Mouse (Mus musculus): ENCODE data around the gene Gcgr. TPM values are rescaled to one million over a fixed set of nuclear protein-coding genes. Genes with fewer than 3 reads are reported as not detected.
"Not testable (repeated sequence)": the region's sequence is repeated elsewhere in the genome, so short reads cannot be mapped to it uniquely, and the experiment has no call there.

The Gcgr gene
- polyA plus RNA-seq, 1 experiment from 2014 or later, result 0.76 TPM

- Histone ChIP-seq H3K9ac (replicated peaks; ENCODE audit: low read depth) (peak overlapping the region; percentile 86), H3K27ac (ENCODE audit: low read length) (peak overlapping the region; percentile 95), H3K4me2 (replicated peaks; ENCODE audit: low read depth, low read length) (peak overlapping the region; percentile 79), H3K36me3 (ENCODE audit: insufficient read depth, low read length) (peaks cover 17% of the 10 kb centered on the region; the same call in 1 of the 2 replicates), H3K9me3 (ENCODE audit: low read length) (no peaks in the 10 kb centered on the region), H3K4me1 (ENCODE audit: insufficient read depth, low read depth, low read length) (peaks cover 10% of the 10 kb centered on the region), H3K4me3 (ENCODE audit: low read depth, low read length) (peak overlapping the region; percentile 87), H3K27me3 (replicated peaks; ENCODE audit: insufficient read depth, low read length) (no peaks in the 10 kb centered on the region)
- peak; percentile 72 for ATAC-seq
- whole genome bisulfite sequencing, result 0% methylated on average over 24 of the region's 44 CpGs
- TF ChIP-seq EP300 (IDR thresholded peaks at IDR 0.05) (no peak), CTCF (IDR thresholded peaks at IDR 0.05) (no peak)
- peak; percentile 60 for DNase-seq (ENCODE audit: low spot score)
Observed at GRCm38 (mm10) chr11:120580871-120581331, 50.4 kb downstream of the Gcgr start.

DNA sequence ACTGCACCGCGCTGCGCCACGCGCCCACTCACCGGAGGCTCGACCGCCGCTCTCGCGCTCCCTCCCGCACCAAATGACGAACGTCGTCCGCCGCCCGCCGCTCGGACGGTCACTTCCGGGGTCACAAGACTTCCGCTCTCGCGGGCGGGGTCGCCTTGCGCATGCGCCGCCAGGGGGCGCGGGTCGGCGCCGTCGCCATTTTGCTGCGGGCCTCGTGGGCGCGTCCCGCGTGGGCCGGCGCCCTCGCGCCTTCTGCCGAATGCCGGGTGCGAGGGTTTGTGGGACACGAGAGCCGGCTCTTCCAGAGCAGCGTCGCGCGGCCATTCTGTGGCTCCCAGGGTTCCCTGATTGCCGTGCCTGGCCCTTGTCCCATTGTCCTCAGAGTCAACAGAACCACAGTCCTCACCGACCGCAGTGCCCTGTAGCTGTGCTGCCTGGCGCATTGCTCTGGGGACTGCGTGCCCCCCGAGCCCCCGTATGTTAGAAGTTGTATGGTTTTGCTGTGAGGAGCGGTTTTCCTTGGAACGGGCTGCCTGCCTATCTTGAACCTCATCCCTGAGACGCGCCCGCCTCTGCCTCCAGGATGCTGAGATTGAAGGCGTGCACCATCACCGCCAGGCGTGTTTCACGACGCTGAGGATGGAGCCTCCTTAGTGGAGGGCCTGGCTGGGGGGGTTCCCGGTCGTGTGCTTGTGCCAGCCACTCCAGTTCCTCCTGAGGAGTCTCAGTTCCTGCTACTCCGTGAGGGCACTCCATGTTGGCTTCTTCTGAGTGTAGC is 51.2 kb downstream of the Gcgr start, which contains the start of gene Arhgdia:
Arhgdia (minus strand) TSS at position 135 of the 778 bp plus-strand sequence.
- H3K9ac ChIP-seq (replicated peaks; ENCODE audit: low read depth), result peak within 1 kb of the TSS; percentile 86
- peak; percentile 89 for DNase-seq (ENCODE audit: low spot score)
- peak within 1 kb of the TSS; percentile 87 for H3K4me3 ChIP-seq (ENCODE audit: low read depth, low read length)
- no peaks in the 10 kb centered on the region for H3K27me3 ChIP-seq (replicated peaks; ENCODE audit: insufficient read depth, low read length)
- 4% methylated on average over 46 of the region's 75 CpGs for WGBS
- peak within 1 kb of the TSS; percentile 95 for H3K27ac ChIP-seq (ENCODE audit: low read length)
- peak; percentile 80 for ATAC-seq
- H3K36me3 ChIP-seq (ENCODE audit: insufficient read depth, low read length), result peaks cover 17% of the 10 kb centered on the region
- H3K4me1 ChIP-seq (ENCODE audit: insufficient read depth, low read depth, low read length), result peaks cover 10% of the 10 kb centered on the region
- H3K4me2 ChIP-seq (replicated peaks; ENCODE audit: low read depth, low read length), result peak within 1 kb of the TSS; percentile 79
- TF ChIP-seq EP300 (IDR thresholded peaks at IDR 0.05) (no peak), CTCF (IDR thresholded peaks at IDR 0.05) (peak; percentile 66)
- H3K9me3 ChIP-seq (ENCODE audit: low read length), result no peaks in the 10 kb centered on the region

DNA sequence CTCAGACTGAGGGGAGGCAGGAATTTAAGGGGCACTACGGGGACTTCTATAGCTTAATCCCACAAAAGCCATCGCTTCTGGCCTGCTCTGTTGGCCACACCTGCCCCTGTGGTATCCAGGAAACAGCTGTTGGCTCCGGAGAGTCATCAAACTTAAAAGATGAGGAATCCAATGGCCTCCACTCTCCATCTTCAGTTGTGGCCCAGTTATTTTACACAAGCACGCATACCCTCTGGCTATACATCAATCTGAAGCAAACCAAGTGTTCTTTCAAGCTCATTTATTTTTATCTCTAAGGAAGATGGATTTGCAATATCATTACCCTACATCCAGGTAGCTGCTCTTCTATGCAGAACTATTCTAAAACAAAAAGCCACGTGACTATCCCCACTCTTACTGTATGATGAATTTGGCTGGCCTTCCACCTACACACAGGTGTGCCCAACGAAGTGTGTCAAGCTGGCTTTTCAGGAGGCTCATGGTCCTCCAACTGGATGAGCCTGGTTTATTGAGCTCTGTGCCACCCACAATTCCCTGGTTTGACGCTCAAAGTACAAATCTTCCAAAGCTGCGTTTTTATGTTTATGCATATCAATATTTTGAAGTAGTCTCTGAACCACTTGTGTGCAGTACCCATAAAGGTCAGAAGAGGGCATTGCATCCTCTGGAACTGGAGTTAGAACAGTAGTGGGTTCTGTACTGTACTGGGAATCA is 51.9 kb downstream of the Gcgr start:
- H3K9ac ChIP-seq (replicated peaks; ENCODE audit: low read depth), result no peak overlapping the region
- peaks cover 17% of the 10 kb centered on the region for H3K36me3 ChIP-seq (ENCODE audit: insufficient read depth, low read length)
- H3K27me3 ChIP-seq (replicated peaks; ENCODE audit: insufficient read depth, low read length), result no peaks in the 10 kb centered on the region
- no peak for ATAC-seq
- no peaks in the 10 kb centered on the region for H3K9me3 ChIP-seq (ENCODE audit: low read length)
- DNase-seq (ENCODE audit: low spot score), result peak; percentile 49
- peak overlapping the region; percentile 79 for H3K4me2 ChIP-seq (replicated peaks; ENCODE audit: low read depth, low read length)
- H3K4me1 ChIP-seq (ENCODE audit: insufficient read depth, low read depth, low read length), result peaks cover 10% of the 10 kb centered on the region
- peak overlapping the region; percentile 95 for H3K27ac ChIP-seq (ENCODE audit: low read length)
- TF ChIP-seq CTCF (IDR thresholded peaks at IDR 0.05), result peak; percentile 68
- no peak for TF ChIP-seq EP300 (IDR thresholded peaks at IDR 0.05)
- H3K4me3 ChIP-seq (ENCODE audit: low read depth, low read length), result peak overlapping the region; percentile 87
- 70% methylated on average over 8 of the region's 8 CpGs for WGBS

- H3K27ac ChIP-seq (ENCODE audit: low read length); H3K9ac ChIP-seq (replicated peaks; ENCODE audit: low read depth); ATAC-seq; DNase-seq (ENCODE audit: low spot score); H3K27me3 ChIP-seq (replicated peaks; ENCODE audit: insufficient read depth, low read length); H3K9me3 ChIP-seq (ENCODE audit: low read length); H3K4me2 ChIP-seq (replicated peaks; ENCODE audit: low read depth, low read length); H3K4me3 ChIP-seq (ENCODE audit: low read depth, low read length): not testable (repeated sequence)
- peaks cover 14% of the 10 kb centered on the region for H3K36me3 ChIP-seq (ENCODE audit: insufficient read depth, low read length)
- WGBS, result 96% methylated on average over 2 of the region's 2 CpGs
- peaks cover 10% of the 10 kb centered on the region for H3K4me1 ChIP-seq (ENCODE audit: insufficient read depth, low read depth, low read length)
Observed at GRCm38 (mm10) chr11:120582982-120583293, 52.4 kb downstream of the Gcgr start.

GRCm38 (mm10) chr11:120583937-120584336 is 53.4 kb downstream of the Gcgr start:
- ATAC-seq (no peak), DNase-seq (ENCODE audit: low spot score) (no peak)
- no peak for TF ChIP-seq EP300 (IDR thresholded peaks at IDR 0.05)
- TF ChIP-seq CTCF (IDR thresholded peaks at IDR 0.05), result no peak
- Histone ChIP-seq H3K9ac (replicated peaks; ENCODE audit: low read depth) (no peak overlapping the region), H3K36me3 (ENCODE audit: insufficient read depth, low read length) (peaks cover 10% of the 10 kb centered on the region), H3K9me3 (ENCODE audit: low read length) (no peaks in the 10 kb centered on the region), H3K27ac (ENCODE audit: low read length) (no peak overlapping the region), H3K4me1 (ENCODE audit: insufficient read depth, low read depth, low read length) (peaks cover 10% of the 10 kb centered on the region), H3K4me3 (ENCODE audit: low read depth, low read length) (no peak overlapping the region), H3K4me2 (replicated peaks; ENCODE audit: low read depth, low read length) (no peak overlapping the region), H3K27me3 (replicated peaks; ENCODE audit: insufficient read depth, low read length) (no peaks in the 10 kb centered on the region)
- WGBS, result 97% methylated on average over 1 of the region's 1 CpGs

DNA sequence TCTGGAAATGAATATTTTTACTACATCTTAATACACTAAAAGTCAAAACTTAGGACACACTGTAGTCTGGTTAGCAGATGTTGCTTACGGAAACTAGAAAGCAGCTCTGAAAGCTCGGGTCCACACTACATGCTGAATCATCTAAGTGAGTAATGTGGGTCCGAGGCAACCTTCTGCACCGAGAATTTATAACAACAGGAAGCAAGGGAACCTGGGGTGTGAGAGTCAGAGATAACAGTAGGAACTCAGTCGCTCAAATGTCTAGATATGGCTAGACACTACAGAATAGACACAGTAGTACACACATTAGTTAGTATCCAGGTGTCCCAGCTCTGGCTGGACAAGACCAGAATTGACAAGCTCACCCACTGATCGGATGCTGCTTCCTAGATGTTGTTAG is 58.0 kb downstream of the Gcgr start:
- no peak for TF ChIP-seq CTCF (IDR thresholded peaks at IDR 0.05)
- no peak for TF ChIP-seq EP300 (IDR thresholded peaks at IDR 0.05)
- Histone ChIP-seq H3K4me2 (replicated peaks; ENCODE audit: low read depth, low read length) (no peak overlapping the region), H3K4me3 (ENCODE audit: low read depth, low read length) (no peak overlapping the region), H3K27ac (ENCODE audit: low read length) (no peak overlapping the region), H3K36me3 (ENCODE audit: insufficient read depth, low read length) (peaks cover 25% of the 10 kb centered on the region), H3K9ac (replicated peaks; ENCODE audit: low read depth) (no peak overlapping the region), H3K27me3 (replicated peaks; ENCODE audit: insufficient read depth, low read length) (no peaks in the 10 kb centered on the region), H3K4me1 (ENCODE audit: insufficient read depth, low read depth, low read length) (no peaks in the 10 kb centered on the region), H3K9me3 (ENCODE audit: low read length) (no peaks in the 10 kb centered on the region)
- no peak for ATAC-seq
- DNase-seq (ENCODE audit: low spot score), result no peak
- WGBS, result 87% methylated on average over 6 of the region's 6 CpGs

Other genes starting within 250 kb of the Gcgr start
- gene Actg1, start 182.2 kb upstream of the Gcgr start, polyA plus RNA-seq (2015; fragmentation: Nextera tagmentation; extraction: Ambion mirVana), result 1,989 and 2,317 TPM in 2 replicates
- gene Fscn2, start 169.2 kb upstream of the Gcgr start, polyA plus RNA-seq (2015; fragmentation: Nextera tagmentation; extraction: Ambion mirVana), result 0.36 and 0.74 TPM in 2 replicates
- 18.1 and 19.6 TPM in 2 replicates for gene Faap100, start 151.9 kb upstream of the Gcgr start, polyA plus RNA-seq (2015; fragmentation: Nextera tagmentation; extraction: Ambion mirVana)
- gene Nploc4, start 93.0 kb upstream of the Gcgr start, polyA plus RNA-seq (2015; fragmentation: Nextera tagmentation; extraction: Ambion mirVana), result 15.3 and 16.5 TPM in 2 replicates
- gene Tspan10, start 88.1 kb upstream of the Gcgr start, polyA plus RNA-seq (2015; fragmentation: Nextera tagmentation; extraction: Ambion mirVana), result not detected in 2 replicates
- gene Pde6g, start 77.2 kb upstream of the Gcgr start, polyA plus RNA-seq (2015; fragmentation: Nextera tagmentation; extraction: Ambion mirVana), result not detected in 2 replicates
- 14.9 and 18.9 TPM in 2 replicates for gene Oxld1, start 72.6 kb upstream of the Gcgr start, polyA plus RNA-seq (2015; fragmentation: Nextera tagmentation; extraction: Ambion mirVana)
- gene Ccdc137, start 72.6 kb upstream of the Gcgr start, polyA plus RNA-seq (2015; fragmentation: Nextera tagmentation; extraction: Ambion mirVana), result 16.5 and 21.1 TPM in 2 replicates
- 29.8 and 33.4 TPM in 2 replicates for gene Arl16, start 63.1 kb upstream of the Gcgr start, polyA plus RNA-seq (2015; fragmentation: Nextera tagmentation; extraction: Ambion mirVana)
- 60.6 and 67.7 TPM in 2 replicates for gene Mrpl12, start 46.1 kb upstream of the Gcgr start, polyA plus RNA-seq (2015; fragmentation: Nextera tagmentation; extraction: Ambion mirVana)
- 75.4 and 83.4 TPM in 2 replicates for gene Slc25a10, start 38.9 kb upstream of the Gcgr start, polyA plus RNA-seq (2015; fragmentation: Nextera tagmentation; extraction: Ambion mirVana)
- 209 and 215 TPM in 2 replicates for gene Mcrip1, start 19.0 kb downstream of the Gcgr start, polyA plus RNA-seq (2015; fragmentation: Nextera tagmentation; extraction: Ambion mirVana)
- gene Ppp1r27, start 20.4 kb downstream of the Gcgr start, polyA plus RNA-seq (2015; fragmentation: Nextera tagmentation; extraction: Ambion mirVana), result not detected in 2 replicates
- gene P4hb, start 42.6 kb downstream of the Gcgr start, polyA plus RNA-seq (2015; fragmentation: Nextera tagmentation; extraction: Ambion mirVana), result 551 and 555 TPM in 2 replicates
- 512 TPM in 2 replicates for gene Arhgdia, start 50.9 kb downstream of the Gcgr start, polyA plus RNA-seq (2015; fragmentation: Nextera tagmentation; extraction: Ambion mirVana)
- 149 and 150 TPM in 2 replicates for gene Alyref, start 67.7 kb downstream of the Gcgr start, polyA plus RNA-seq (2015; fragmentation: Nextera tagmentation; extraction: Ambion mirVana)
- gene Anapc11, start 67.7 kb downstream of the Gcgr start, polyA plus RNA-seq (2015; fragmentation: Nextera tagmentation; extraction: Ambion mirVana), result 138 and 151 TPM in 2 replicates
- 2.5 and 2.9 TPM in 2 replicates for gene Npb, start 77.8 kb downstream of the Gcgr start, polyA plus RNA-seq (2015; fragmentation: Nextera tagmentation; extraction: Ambion mirVana)
- 93.9 and 102 TPM in 2 replicates for gene Pcyt2, start 87.2 kb downstream of the Gcgr start, polyA plus RNA-seq (2015; fragmentation: Nextera tagmentation; extraction: Ambion mirVana)
- 45.3 and 46.0 TPM in 2 replicates for gene Sirt7, start 94.5 kb downstream of the Gcgr start, polyA plus RNA-seq (2015; fragmentation: Nextera tagmentation; extraction: Ambion mirVana)
- 25.9 and 28.3 TPM in 2 replicates for gene Mafg, start 102.9 kb downstream of the Gcgr start, polyA plus RNA-seq (2015; fragmentation: Nextera tagmentation; extraction: Ambion mirVana)
- 6.9 and 7.1 TPM in 2 replicates for gene Pycr1, start 113.1 kb downstream of the Gcgr start, polyA plus RNA-seq (2015; fragmentation: Nextera tagmentation; extraction: Ambion mirVana)
- gene Myadml2, start 117.5 kb downstream of the Gcgr start, polyA plus RNA-seq (2015; fragmentation: Nextera tagmentation; extraction: Ambion mirVana), result 0.46 TPM in 1 of 2 replicates, not detected in the other
- gene Notum, start 130.5 kb downstream of the Gcgr start, polyA plus RNA-seq (2015; fragmentation: Nextera tagmentation; extraction: Ambion mirVana), result 8.5 and 10.2 TPM in 2 replicates
- gene Aspscr1, start 142.3 kb downstream of the Gcgr start, polyA plus RNA-seq (2015; fragmentation: Nextera tagmentation; extraction: Ambion mirVana), result 114 and 129 TPM in 2 replicates
- 102 and 112 TPM in 2 replicates for gene Cenpx, start 183.0 kb downstream of the Gcgr start, polyA plus RNA-seq (2015; fragmentation: Nextera tagmentation; extraction: Ambion mirVana)
- 37.3 and 41.4 TPM in 2 replicates for gene Lrrc45, start 183.2 kb downstream of the Gcgr start, polyA plus RNA-seq (2015; fragmentation: Nextera tagmentation; extraction: Ambion mirVana)
- gene Rac3, start 190.8 kb downstream of the Gcgr start, polyA plus RNA-seq (2015; fragmentation: Nextera tagmentation; extraction: Ambion mirVana), result 56.0 and 61.9 TPM in 2 replicates
- 344 and 430 TPM in 2 replicates for gene Dcxr, start 196.6 kb downstream of the Gcgr start, polyA plus RNA-seq (2015; fragmentation: Nextera tagmentation; extraction: Ambion mirVana)
- 4,475 and 4,528 TPM in 2 replicates for gene Cbr2, start 201.4 kb downstream of the Gcgr start, polyA plus RNA-seq (2015; fragmentation: Nextera tagmentation; extraction: Ambion mirVana)
- 2.0 and 3.7 TPM in 2 replicates for gene Hmga1b, start 232.1 kb downstream of the Gcgr start, polyA plus RNA-seq (2015; fragmentation: Nextera tagmentation; extraction: Ambion mirVana)

All from lung, postnatal 0 days (tissue).